Mouse (Mus musculus): ENCODE results near the gene Hdac4. TPM values are rescaled to one million over a fixed set of nuclear protein-coding genes. Genes with fewer than 3 reads are reported as not detected.

The Hdac4 gene
- polyA plus RNA-seq, 1 experiment from 2014 or later: 10.5 TPM

GRCm38 (mm10) chr1:92096991-92097525 lies 98.4 kb downstream of the Hdac4 start:
- ATAC-seq (replicated peaks; ENCODE audit: insufficient number of reproducible peaks, insufficient read depth, low FRiP score, low read depth): no peak
- H3K4me2 ChIP-seq: no peak overlapping the region
- WGBS: 71% methylated on average over 3 of the region's 3 CpGs
- no peak overlapping the region for H3K4me3 ChIP-seq
- no peak overlapping the region for H3K27ac ChIP-seq
- H3K4me1 ChIP-seq (replicated peaks): peaks cover 24% of the 10 kb centered on the region
- no peaks in the 10 kb centered on the region for H3K9me3 ChIP-seq (replicated peaks)
- no peak overlapping the region for H3K9ac ChIP-seq
- H3K36me3 ChIP-seq: no peaks in the 10 kb centered on the region
- no peaks in the 10 kb centered on the region for H3K27me3 ChIP-seq

- no peak overlapping the region for H3K4me3 ChIP-seq
- H3K27me3 ChIP-seq: no peaks in the 10 kb centered on the region
- H3K4me2 ChIP-seq: no peak overlapping the region
- H3K9ac ChIP-seq: no peak overlapping the region
- 78% methylated on average over 4 of the region's 4 CpGs for WGBS
- no peaks in the 10 kb centered on the region for H3K9me3 ChIP-seq (replicated peaks)
- no peak for ATAC-seq (replicated peaks; ENCODE audit: insufficient number of reproducible peaks, insufficient read depth, low FRiP score, low read depth)
- no peaks in the 10 kb centered on the region for H3K36me3 ChIP-seq
- no peak overlapping the region for H3K27ac ChIP-seq
- H3K4me1 ChIP-seq (replicated peaks): peaks cover 6% of the 10 kb centered on the region
Measured at GRCm38 (mm10) chr1:92092286-92092685, 103.2 kb downstream of the Hdac4 start.

- no peak for ATAC-seq (replicated peaks; ENCODE audit: insufficient number of reproducible peaks, insufficient read depth, low FRiP score, low read depth)
- Histone ChIP-seq H3K9me3 (replicated peaks) (no peaks in the 10 kb centered on the region), H3K36me3 (no peaks in the 10 kb centered on the region), H3K4me1 (replicated peaks) (peaks cover 45% of the 10 kb centered on the region), H3K27me3 (no peaks in the 10 kb centered on the region), H3K4me3 (no peak overlapping the region), H3K27ac (no peak overlapping the region), H3K4me2 (no peak overlapping the region), H3K9ac (no peak overlapping the region)
- WGBS: 65% methylated on average over 2 of the region's 2 CpGs
Measured at GRCm38 (mm10) chr1:92087821-92088220, 107.7 kb downstream of the Hdac4 start.

- Histone ChIP-seq H3K4me3 (no peak overlapping the region), H3K36me3 (no peaks in the 10 kb centered on the region), H3K4me1 (replicated peaks) (peaks cover 47% of the 10 kb centered on the region), H3K27me3 (no peaks in the 10 kb centered on the region), H3K9ac (no peak overlapping the region), H3K27ac (no peak overlapping the region), H3K4me2 (no peak overlapping the region), H3K9me3 (replicated peaks) (no peaks in the 10 kb centered on the region)
- no peak for ATAC-seq (replicated peaks; ENCODE audit: insufficient number of reproducible peaks, insufficient read depth, low FRiP score, low read depth)
- 67% methylated on average over 2 of the region's 2 CpGs for WGBS
Measured at GRCm38 (mm10) chr1:92087343-92087742, 108.2 kb downstream of the Hdac4 start.

- H3K27me3 ChIP-seq: no peaks in the 10 kb centered on the region
- H3K27ac ChIP-seq: no peak overlapping the region
- H3K4me1 ChIP-seq (replicated peaks): peaks cover 50% of the 10 kb centered on the region
- 73% methylated on average over 4 of the region's 4 CpGs for WGBS
- ATAC-seq (replicated peaks; ENCODE audit: insufficient number of reproducible peaks, insufficient read depth, low FRiP score, low read depth): no peak
- H3K9ac ChIP-seq: no peak overlapping the region; the same call in 1 of the 2 replicates
- no peaks in the 10 kb centered on the region for H3K36me3 ChIP-seq
- no peaks in the 10 kb centered on the region for H3K9me3 ChIP-seq (replicated peaks)
- H3K4me2 ChIP-seq: no peak overlapping the region
- H3K4me3 ChIP-seq: no peak overlapping the region
Measured at GRCm38 (mm10) chr1:92086841-92087240, 108.7 kb downstream of the Hdac4 start.

GRCm38 (mm10) chr1:92086277-92086813 lies 109.2 kb downstream of the Hdac4 start:
- H3K4me1 ChIP-seq (replicated peaks): peaks cover 51% of the 10 kb centered on the region
- H3K27me3 ChIP-seq: no peaks in the 10 kb centered on the region
- no peak overlapping the region for H3K9ac ChIP-seq
- H3K4me3 ChIP-seq: no peak overlapping the region
- no peak overlapping the region for H3K4me2 ChIP-seq
- H3K36me3 ChIP-seq: no peaks in the 10 kb centered on the region
- no peaks in the 10 kb centered on the region for H3K9me3 ChIP-seq (replicated peaks)
- 46% methylated on average over 1 of the region's 1 CpGs for WGBS
- ATAC-seq (replicated peaks; ENCODE audit: insufficient number of reproducible peaks, insufficient read depth, low FRiP score, low read depth): no peak
- H3K27ac ChIP-seq: no peak overlapping the region; the same call in 1 of the 2 replicates

- H3K27me3 ChIP-seq: no peaks in the 10 kb centered on the region
- no peak overlapping the region for H3K27ac ChIP-seq
- no peaks in the 10 kb centered on the region for H3K9me3 ChIP-seq (replicated peaks)
- ATAC-seq (replicated peaks; ENCODE audit: insufficient number of reproducible peaks, insufficient read depth, low FRiP score, low read depth): no peak
- no peak overlapping the region for H3K9ac ChIP-seq
- H3K4me1 ChIP-seq (replicated peaks): peaks cover 60% of the 10 kb centered on the region
- no peak overlapping the region for H3K4me2 ChIP-seq
- WGBS: 95% methylated on average over 2 of the region's 2 CpGs
- no peaks in the 10 kb centered on the region for H3K36me3 ChIP-seq
- no peak overlapping the region for H3K4me3 ChIP-seq
Measured at GRCm38 (mm10) chr1:92084738-92085137, 110.8 kb downstream of the Hdac4 start.

GRCm38 (mm10) chr1:92084004-92084403 lies 111.5 kb downstream of the Hdac4 start:
- no peaks in the 10 kb centered on the region for H3K36me3 ChIP-seq
- H3K4me2 ChIP-seq: 0 out of 2 replicates have a peak overlapping the region, but pooled peaks have one; percentile 18
- H3K4me1 ChIP-seq (replicated peaks): peaks cover 64% of the 10 kb centered on the region
- H3K9ac ChIP-seq: no peak overlapping the region
- no peak overlapping the region for H3K4me3 ChIP-seq
- peak overlapping the region; percentile 61 for H3K27ac ChIP-seq
- ATAC-seq (replicated peaks; ENCODE audit: insufficient number of reproducible peaks, insufficient read depth, low FRiP score, low read depth): no peak
- H3K9me3 ChIP-seq (replicated peaks): no peaks in the 10 kb centered on the region
- no peaks in the 10 kb centered on the region for H3K27me3 ChIP-seq
- WGBS: 10% methylated on average over 3 of the region's 3 CpGs

- no peak overlapping the region for H3K4me3 ChIP-seq
- H3K36me3 ChIP-seq: no peaks in the 10 kb centered on the region
- H3K4me1 ChIP-seq (replicated peaks): peaks cover 66% of the 10 kb centered on the region
- ATAC-seq (replicated peaks; ENCODE audit: insufficient number of reproducible peaks, insufficient read depth, low FRiP score, low read depth): no peak
- 53% methylated on average over 6 of the region's 6 CpGs for WGBS
- H3K9ac ChIP-seq: no peak overlapping the region
- peak overlapping the region; percentile 61 for H3K27ac ChIP-seq
- H3K9me3 ChIP-seq (replicated peaks): no peaks in the 10 kb centered on the region
- H3K27me3 ChIP-seq: no peaks in the 10 kb centered on the region
- 0 out of 2 replicates have a peak overlapping the region, but pooled peaks have one; percentile 18 for H3K4me2 ChIP-seq
Measured at GRCm38 (mm10) chr1:92082837-92083541, 112.5 kb downstream of the Hdac4 start.

GRCm38 (mm10) chr1:92082156-92082836 lies 113.2 kb downstream of the Hdac4 start:
- H3K9me3 ChIP-seq (replicated peaks): no peaks in the 10 kb centered on the region
- ATAC-seq (replicated peaks; ENCODE audit: insufficient number of reproducible peaks, insufficient read depth, low FRiP score, low read depth): no peak
- no peaks in the 10 kb centered on the region for H3K27me3 ChIP-seq
- WGBS: 84% methylated on average over 10 of the region's 10 CpGs
- no peaks in the 10 kb centered on the region for H3K36me3 ChIP-seq
- no peak overlapping the region for H3K9ac ChIP-seq
- H3K4me2 ChIP-seq: no peak overlapping the region
- no peak overlapping the region for H3K4me3 ChIP-seq
- peaks cover 64% of the 10 kb centered on the region for H3K4me1 ChIP-seq (replicated peaks)
- no peak overlapping the region for H3K27ac ChIP-seq

GRCm38 (mm10) chr1:92079982-92080537 lies 115.4 kb downstream of the Hdac4 start:
- Histone ChIP-seq H3K27ac (no peak overlapping the region), H3K4me3 (no peak overlapping the region), H3K4me2 (no peak overlapping the region), H3K27me3 (no peaks in the 10 kb centered on the region), H3K9me3 (replicated peaks) (no peaks in the 10 kb centered on the region), H3K36me3 (no peaks in the 10 kb centered on the region), H3K4me1 (replicated peaks) (peaks cover 57% of the 10 kb centered on the region), H3K9ac (no peak overlapping the region)
- 65% methylated on average over 11 of the region's 11 CpGs for WGBS
- no peak; the same call in 1 of the 2 replicates for ATAC-seq (replicated peaks; ENCODE audit: insufficient number of reproducible peaks, insufficient read depth, low FRiP score, low read depth)

All from heart, embryonic 15.5 days (tissue).